Mouse (Mus musculus) T-cell, adult 2 months (primary cell): Measurements from ENCODE around the gene Calb2.
A peak's percentile ranks its signal among the peaks of the same experiment; 100 is the strongest.

Source experiments
- DNase-seq: peaks from one replicate; pipeline ENCODE4 v3.0.0; 2022; ENCODE audit warnings: low spot score

Gene Calb2

GRCm38 (mm10) chr8:110168046-110168445 lies at the start of gene Calb2:
TSS of gene Calb2 (minus strand) at chr8:110168210.
- DNase-seq, result no peak

GRCm38 (mm10) chr8:110217681-110218131 lies 49.7 kb upstream of the Calb2 start:
- DNase-seq, result peak; percentile 99

GRCm38 (mm10) chr8:110217198-110217597 lies 49.2 kb upstream of the Calb2 start:
- no peak for DNase-seq

- no peak for DNase-seq
These were observed 48.2 kb upstream of the Calb2 start for GRCm38 (mm10) chr8:110216253-110216652.

- DNase-seq, result no peak
These were observed 47.4 kb upstream of the Calb2 start, which contains the start of gene Cmtr2 for GRCm38 (mm10) chr8:110215365-110215764. TSS of gene Cmtr2 (plus strand) at chr8:110215665.

GRCm38 (mm10) chr8:110201806-110202205 lies 33.8 kb upstream of the Calb2 start:
- DNase-seq, result no peak

- no peak for DNase-seq
These were observed 28.7 kb upstream of the Calb2 start for GRCm38 (mm10) chr8:110196678-110197077.

GRCm38 (mm10) chr8:110188961-110189750 lies 21.1 kb upstream of the Calb2 start:
- no peak for DNase-seq

GRCm38 (mm10) chr8:110185538-110185937 lies 17.5 kb upstream of the Calb2 start:
- DNase-seq, result no peak

GRCm38 (mm10) chr8:110183748-110184147 lies 15.7 kb upstream of the Calb2 start:
- DNase-seq, result no peak

GRCm38 (mm10) chr8:110182735-110183367 lies 14.8 kb upstream of the Calb2 start:
- DNase-seq, result no peak

GRCm38 (mm10) chr8:110177359-110178155 lies 9.5 kb upstream of the Calb2 start:
- DNase-seq, result no peak

GRCm38 (mm10) chr8:110174826-110175225 lies 6.8 kb upstream of the Calb2 start:
- no peak for DNase-seq

- no peak for DNase-seq
These were observed 4.2 kb upstream of the Calb2 start for GRCm38 (mm10) chr8:110172161-110172560.

- no peak for DNase-seq
These were observed 1.7 kb downstream of the Calb2 start for GRCm38 (mm10) chr8:110166270-110166669.

- DNase-seq, result no peak
These were observed 6.0 kb downstream of the Calb2 start for GRCm38 (mm10) chr8:110162007-110162406.

- DNase-seq, result no peak
These were observed 15.1 kb downstream of the Calb2 start for GRCm38 (mm10) chr8:110152951-110153350.

- DNase-seq, result no peak
These were observed 22.5 kb downstream of the Calb2 start for GRCm38 (mm10) chr8:110145538-110145937.

- no peak for DNase-seq
These were observed 27.2 kb downstream of the Calb2 start for GRCm38 (mm10) chr8:110140770-110141169.

- no peak for DNase-seq
These were observed 27.9 kb downstream of the Calb2 start for GRCm38 (mm10) chr8:110140156-110140555.

GRCm38 (mm10) chr8:110135515-110135914 lies 32.5 kb downstream of the Calb2 start:
- DNase-seq, result no peak

- no peak for DNase-seq
These were observed 33.8 kb downstream of the Calb2 start for GRCm38 (mm10) chr8:110134236-110134635.

- no peak for DNase-seq
These were observed 37.5 kb downstream of the Calb2 start for GRCm38 (mm10) chr8:110130537-110130936.
